Mouse (Mus musculus): ENCODE results near the gene Lancl2.

Gene Lancl2

DNA sequence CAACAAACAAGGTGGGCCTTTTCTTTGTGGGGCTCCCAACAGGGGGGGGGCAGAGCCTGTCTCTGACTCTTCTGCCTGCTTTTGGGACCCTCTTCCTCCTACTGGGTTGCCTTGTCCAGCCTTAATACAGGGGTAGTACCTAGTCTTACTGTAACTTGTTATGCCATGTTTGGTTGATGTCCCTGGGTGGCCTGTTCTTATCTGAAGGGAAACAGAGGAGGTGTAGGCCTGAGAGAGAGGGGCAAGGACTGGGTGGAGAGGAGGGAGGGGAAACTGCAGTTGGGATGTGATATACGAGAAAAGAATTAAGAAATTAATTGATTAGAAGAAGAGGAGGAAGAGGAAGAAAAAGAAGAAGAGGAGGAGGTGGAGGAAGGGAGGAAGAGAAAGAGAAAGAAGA is 63.9 kb downstream of the Lancl2 start:
- in situ Hi-C loops (cut with MboI, MseI), result no loop called here

DNA sequence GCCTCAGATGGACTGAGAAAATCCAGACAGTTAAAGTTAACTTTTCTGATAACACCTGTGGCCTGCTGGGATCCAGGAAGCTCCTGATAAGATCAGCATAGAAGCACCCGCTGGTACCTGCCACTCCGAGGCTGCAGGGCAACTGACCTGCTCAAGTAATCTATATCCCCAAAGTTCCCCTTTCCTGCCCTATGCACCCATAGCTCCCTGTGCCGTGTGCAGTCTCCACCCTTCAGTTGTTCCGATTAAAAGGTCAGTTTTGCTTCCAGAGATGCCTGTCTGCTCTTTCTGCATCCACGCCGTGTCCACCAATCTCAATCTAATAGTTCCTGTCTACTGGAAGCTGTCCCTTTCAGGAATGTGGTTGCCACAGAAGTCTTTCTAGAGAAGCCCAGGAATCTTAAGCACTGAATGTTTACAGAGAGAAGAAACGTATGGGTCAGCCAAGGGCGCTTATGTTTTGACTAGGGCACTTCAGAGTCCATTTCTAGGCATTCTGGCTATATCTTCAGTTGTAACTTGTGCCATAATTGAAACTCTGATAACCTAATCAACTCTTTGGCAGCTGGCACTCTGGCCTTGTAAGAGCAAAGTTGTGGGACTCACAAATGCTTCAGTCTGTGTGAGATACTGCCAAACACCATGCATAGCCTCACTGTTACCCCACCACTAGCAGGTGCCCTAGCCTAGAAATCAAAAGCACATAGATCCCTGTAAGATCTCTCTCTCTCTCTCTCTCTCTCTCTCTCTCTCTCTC is 65.0 kb downstream of the Lancl2 start:
- in situ Hi-C loops (cut with MboI, MseI), result no loop called here

DNA sequence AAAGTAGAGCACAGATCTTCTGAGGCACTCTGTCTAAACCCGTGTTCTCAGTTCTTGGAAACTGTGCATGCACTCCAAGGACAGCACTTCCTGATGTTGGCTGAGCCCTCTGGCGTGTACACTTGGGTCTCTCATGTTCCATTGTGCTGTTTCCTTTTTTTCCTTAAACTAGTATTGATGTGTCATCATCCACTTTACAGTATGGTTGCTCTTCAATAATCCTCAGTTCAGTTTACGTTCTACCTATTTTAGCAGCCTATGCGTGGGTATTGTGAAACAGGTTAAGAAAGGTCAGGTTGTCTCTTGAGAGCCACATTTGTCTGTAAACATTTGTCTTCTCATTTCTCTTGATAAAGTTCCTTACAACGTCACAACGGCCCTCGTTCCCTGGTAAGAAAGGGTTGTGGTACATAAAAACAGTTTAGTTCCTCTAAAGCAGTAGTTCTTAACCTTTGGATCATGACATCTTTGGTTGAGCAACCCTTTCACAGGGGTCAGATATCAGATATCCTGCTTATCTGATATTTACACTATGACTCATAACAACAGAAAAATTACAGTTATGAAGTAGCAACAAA is 66.7 kb downstream of the Lancl2 start:
- in situ Hi-C loops (cut with MboI, MseI), result no loop called here

DNA sequence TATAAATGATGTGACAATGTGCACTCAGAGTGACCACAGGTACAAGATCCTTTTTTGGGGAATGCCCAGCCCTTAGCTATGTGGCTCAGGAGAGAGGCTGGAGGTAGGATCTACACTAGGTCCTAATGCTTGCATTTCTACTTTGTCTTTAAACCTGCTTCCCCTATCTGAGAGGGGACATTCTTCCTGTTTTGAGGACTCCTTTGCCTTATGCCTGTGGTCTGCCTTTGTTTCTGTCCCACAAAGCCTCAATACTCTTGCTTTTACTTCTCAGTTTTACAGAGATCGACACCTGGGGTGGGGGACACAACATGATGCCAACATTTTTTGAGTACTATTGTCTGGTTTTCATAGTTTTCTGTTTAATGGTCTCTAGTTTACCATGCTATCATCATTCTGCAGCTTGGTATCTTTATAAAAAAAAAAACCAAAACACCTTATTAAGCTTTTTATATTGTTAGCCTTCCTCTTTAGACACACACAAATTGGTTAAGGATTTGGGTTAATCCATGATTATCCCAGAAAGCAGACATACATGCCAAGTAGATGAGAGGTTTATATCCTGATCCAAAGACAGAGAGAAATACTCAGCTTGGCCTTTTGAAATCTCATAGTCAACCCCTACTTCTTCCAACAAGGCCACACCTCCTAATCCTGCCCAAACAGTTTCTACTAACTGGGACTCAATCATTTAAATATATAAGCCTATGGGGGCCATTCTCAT is 68.3 kb downstream of the Lancl2 start:
- in situ Hi-C loops (cut with MboI, MseI), result no loop called here

DNA sequence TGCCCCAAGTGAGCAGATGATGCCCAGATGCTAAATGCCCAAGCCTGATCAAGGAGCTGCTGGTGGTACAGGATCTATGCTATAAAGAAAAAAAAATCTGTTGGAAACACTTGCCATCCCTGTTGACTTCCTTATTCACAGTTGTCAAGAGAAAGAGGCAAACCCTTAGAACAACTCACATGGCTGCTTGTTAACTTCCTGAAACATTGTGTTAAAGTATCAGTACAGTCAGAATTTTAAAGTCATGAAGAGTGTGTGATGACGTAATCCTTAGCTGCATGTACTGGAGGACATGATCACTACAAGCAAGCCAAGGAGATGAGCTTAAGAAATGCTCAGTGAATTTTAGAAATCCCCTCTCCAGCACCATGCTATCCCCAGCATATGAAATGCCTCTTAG is 71.5 kb downstream of the Lancl2 start:
- in situ Hi-C loops (cut with MboI, MseI), result no loop called here

DNA sequence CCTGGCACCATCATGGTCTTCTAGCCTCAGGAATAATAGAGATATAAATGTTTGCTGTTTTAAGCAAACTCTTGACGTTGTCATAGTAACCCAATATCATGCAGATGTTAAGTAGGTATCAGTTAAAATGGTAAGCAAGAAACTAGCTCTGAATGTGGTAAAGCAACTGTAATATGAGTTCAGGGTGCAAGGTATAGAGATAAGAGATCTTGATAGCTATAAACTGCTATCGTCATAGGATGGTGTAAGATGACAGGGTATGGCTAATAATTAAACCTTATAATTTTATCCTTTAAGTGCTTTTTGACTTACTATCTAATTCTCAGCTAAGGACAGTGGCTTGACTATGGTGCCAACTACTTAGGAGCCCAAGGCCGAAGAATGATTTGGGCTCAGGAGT is 78.0 kb downstream of the Lancl2 start:
- in situ Hi-C loops (cut with MboI, MseI), result no loop called here

DNA sequence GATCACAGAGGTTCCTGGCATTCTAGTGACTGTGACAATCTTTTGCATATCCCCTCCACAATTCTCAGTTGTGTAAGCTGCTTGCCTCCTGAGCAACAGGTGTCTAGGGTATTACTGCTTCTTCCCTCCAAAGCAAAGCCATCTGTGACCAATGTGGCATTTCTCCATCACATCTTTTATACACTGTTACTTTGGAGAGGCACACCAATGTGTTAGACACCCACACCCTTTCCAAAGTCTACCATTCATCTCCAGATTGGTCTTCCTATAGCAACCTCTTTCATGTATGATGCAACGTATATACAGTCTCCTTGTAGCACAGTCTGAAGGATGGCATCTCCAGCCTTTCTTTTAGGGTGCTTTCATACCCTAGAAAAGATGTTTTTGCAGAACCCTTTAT is 80.3 kb downstream of the Lancl2 start:
- in situ Hi-C loops (cut with MboI, MseI), result no loop called here

DNA sequence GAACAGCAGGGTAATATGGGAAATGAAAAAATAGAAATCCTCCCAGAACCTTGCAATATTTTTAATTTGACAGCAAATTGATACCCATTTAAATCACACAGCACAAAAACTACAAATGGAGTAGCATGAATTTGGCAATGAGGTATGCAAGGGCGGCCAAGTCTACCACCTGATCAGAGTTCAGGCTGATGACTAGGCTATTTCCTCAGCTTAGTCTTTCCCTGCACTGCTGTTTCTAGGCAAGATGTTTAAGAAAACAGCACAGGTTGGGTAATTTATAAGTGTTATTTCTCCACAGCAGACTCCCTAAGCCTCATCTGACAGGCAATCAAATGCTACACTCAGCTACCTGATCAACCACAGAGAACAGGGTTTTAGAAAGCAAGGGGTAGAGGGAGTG is 81.9 kb downstream of the Lancl2 start:
- in situ Hi-C loops (cut with MboI, MseI), result no loop called here

DNA sequence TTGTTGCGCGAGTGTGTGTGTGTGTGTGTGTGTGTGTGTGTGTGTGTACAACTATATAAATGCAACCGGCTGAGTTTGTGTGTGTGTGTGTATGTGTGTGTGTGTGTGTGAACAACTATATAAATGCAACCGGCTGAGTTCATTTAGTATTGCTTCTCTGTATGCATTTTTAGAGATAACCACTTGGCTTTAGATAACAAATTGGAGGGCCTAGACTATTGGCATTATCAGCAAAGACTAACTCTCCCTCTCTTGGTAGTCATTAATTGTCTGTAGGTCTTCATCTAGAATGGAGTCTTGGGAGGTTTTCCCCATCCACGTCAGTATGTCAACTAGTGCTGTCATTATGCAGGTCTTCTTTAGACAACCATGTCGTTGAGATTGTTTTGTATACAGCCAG is 85.0 kb downstream of the Lancl2 start:
- in situ Hi-C loops (cut with MboI, MseI), result no loop called here
